22 mouse cellular contexts compared by ENCODE assay signal in genomic region chr6:54018038-54018437, GRCm38 (mm10). TPM values are rescaled to one million over a fixed set of nuclear protein-coding genes. Genes with fewer than 3 reads are reported as not detected.
DNase-seq lines count a peak whose midpoint lies in the region; ATAC-seq lines count a peak whose summit lies in the region.
"Had no signal": no experiment of that assay in that cellular context is flagged by ENCODE, and none has a peak within 500 bp of the region (broad histone marks: within the 10 kb centered on the region; RNA-seq: fewer than 3 reads in every experiment).

No protein-coding gene starts in this region.

- no peak overlapping the region for H3K9ac ChIP-seq in midbrain, embryonic 11.5 days (ENCODE audit: low read length)
- no peak overlapping the region for H3K9ac ChIP-seq in midbrain, embryonic 14.5 days (replicated peaks; ENCODE audit: low read length)
- H3K9ac ChIP-seq: embryonic facial prominence, embryonic 12.5 days; limb, embryonic 12.5 days; liver, embryonic 14.5 days; neural tube, embryonic 15.5 days had no signal

- 64% methylated on average over 2 of the region's 2 CpGs for WGBS in midbrain, embryonic 11.5 days
- WGBS in midbrain, embryonic 14.5 days = 67% methylated on average over 2 of the region's 2 CpGs

- no peaks in the 10 kb centered on the region for H3K4me1 ChIP-seq in midbrain, embryonic 11.5 days (ENCODE audit: control insufficient read depth, insufficient read depth, low read length)
- no peaks in the 10 kb centered on the region for H3K4me1 ChIP-seq in midbrain, embryonic 14.5 days (ENCODE audit: control insufficient read depth, insufficient read depth, low read length)
- H3K4me1 ChIP-seq: embryonic facial prominence, embryonic 12.5 days; limb, embryonic 12.5 days had no signal

- no peaks in the 10 kb centered on the region for H3K36me3 ChIP-seq in midbrain, embryonic 11.5 days (ENCODE audit: control insufficient read depth, insufficient read depth, low read length)
- H3K36me3 ChIP-seq in midbrain, embryonic 14.5 days (ENCODE audit: control insufficient read depth, insufficient read depth, low read length) = no peaks in the 10 kb centered on the region
- H3K36me3 ChIP-seq: embryonic facial prominence, embryonic 12.5 days; limb, embryonic 12.5 days; neural tube, embryonic 15.5 days had no signal

- H3K4me2 ChIP-seq in midbrain, embryonic 11.5 days = no peak overlapping the region
- H3K4me2 ChIP-seq in midbrain, embryonic 14.5 days (ENCODE audit: low read length) = no peak overlapping the region
- H3K4me2 ChIP-seq: embryonic facial prominence, embryonic 12.5 days; heart, embryonic 11.5 days; limb, embryonic 12.5 days; neural tube, embryonic 15.5 days had no signal

- peak; percentile 17 for DNase-seq in adrenal gland, adult 8-10 months
- DNase-seq in adrenal gland, postnatal 4 days (ENCODE audit: low spot score in 2 of 2) = no peak
- peak; percentile 2 for DNase-seq in midbrain, embryonic 11.5 days (ENCODE audit: low spot score, missing footprints)
- DNase-seq in midbrain, embryonic 14.5 days = no peak
- peak; percentile 32 to 53 for DNase-seq in kidney, postnatal 36 days
- no peak for DNase-seq in urinary bladder, postnatal 25 days (ENCODE audit: low spot score)
- no peak for DNase-seq in cerebellum, adult 18-20 months
- DNase-seq in layer of hippocampus, adult 18-20 months (ENCODE audit: low spot score in 2 of 2) = no peak
- DNase-seq: adrenal gland, postnatal 14 days; cerebellum, postnatal 10 days; gastrocnemius, postnatal 10 days had no signal

- H3K4me3 ChIP-seq in midbrain, embryonic 11.5 days (ENCODE audit: low read depth, low read length) = no peak overlapping the region
- H3K4me3 ChIP-seq in midbrain, embryonic 14.5 days (replicated peaks; ENCODE audit: low read depth, low read length) = no peak overlapping the region
- H3K4me3 ChIP-seq: embryonic facial prominence, embryonic 12.5 days; layer of hippocampus, adult 2 months; limb, embryonic 12.5 days; neural tube, embryonic 15.5 days had no signal

- ATAC-seq in midbrain, embryonic 11.5 days (ENCODE audit: low FRiP score) = no peak
- no peak for ATAC-seq in midbrain, embryonic 14.5 days (ENCODE audit: low FRiP score, low TSS enrichment)
- ATAC-seq: hindbrain, embryonic 16.5 days had no signal

- H3K27ac ChIP-seq in midbrain, embryonic 11.5 days (ENCODE audit: low read depth, low read length) = no peak overlapping the region
- H3K27ac ChIP-seq in midbrain, embryonic 14.5 days (replicated peaks; ENCODE audit: low read depth, low read length) = no peak overlapping the region
- H3K27ac ChIP-seq: embryonic facial prominence, embryonic 12.5 days; layer of hippocampus, adult 2 months; limb, embryonic 12.5 days; liver, embryonic 14.5 days; neural tube, embryonic 15.5 days had no signal

- H3K9me3 ChIP-seq in midbrain, embryonic 11.5 days (ENCODE audit: control insufficient read depth, low read length) = no peaks in the 10 kb centered on the region
- H3K9me3 ChIP-seq in midbrain, embryonic 14.5 days (ENCODE audit: control insufficient read depth, low read length) = no peaks in the 10 kb centered on the region
- H3K9me3 ChIP-seq: embryonic facial prominence, embryonic 12.5 days; limb, embryonic 12.5 days; neural tube, embryonic 15.5 days had no signal

- no peaks in the 10 kb centered on the region for H3K27me3 ChIP-seq in midbrain, embryonic 11.5 days (ENCODE audit: control insufficient read depth, insufficient read depth, low read length)
- no peaks in the 10 kb centered on the region for H3K27me3 ChIP-seq in midbrain, embryonic 14.5 days (ENCODE audit: control insufficient read depth, insufficient read depth, low read length)
- H3K27me3 ChIP-seq: embryonic facial prominence, embryonic 12.5 days; limb, embryonic 12.5 days had no signal

RNA-seq across cellular contexts. Expression of gene Chn2, which starts 21.3 kb away (rescaled TPM):
- total RNA-seq in adrenal gland, adult 8-10 months (2022) = 10 to 100 TPM in 2 of 4 experiments, 1 to 10 TPM in 2; 7.1 to 24.4 (median 16.6) TPM
- total RNA-seq in adrenal gland, postnatal 4 days (2021) = 10 to 100 TPM; 10.7 to 11.1 TPM
- 23.2 and 26.0 TPM in 2 replicates for polyA plus RNA-seq in midbrain, embryonic 11.5 days (2014; fragmentation: Nextera tagmentation; extraction: Ambion mirVana)
- polyA plus RNA-seq in midbrain, embryonic 14.5 days (2014; fragmentation: Nextera tagmentation; extraction: Ambion mirVana) = 32.4 and 40.6 TPM in 2 replicates
- total RNA-seq in layer of hippocampus, adult 18-20 months (2021) = 10 to 100 TPM; 17.8 to 22.4 TPM

RNA-seq across cellular contexts. Expression of gene Cpvl, which starts 39.6 kb away (rescaled TPM):
- total RNA-seq in adrenal gland, adult 8-10 months (2022) = not detected
- total RNA-seq in adrenal gland, postnatal 4 days (2021) = under 1 TPM; 0.25 to 0.34 TPM
- polyA plus RNA-seq in midbrain, embryonic 11.5 days (2014; fragmentation: Nextera tagmentation; extraction: Ambion mirVana) = 0.11 TPM in 1 of 2 replicates, not detected in the other
- polyA plus RNA-seq in midbrain, embryonic 14.5 days (2014; fragmentation: Nextera tagmentation; extraction: Ambion mirVana) = 0.18 TPM in 1 of 2 replicates, not detected in the other
- total RNA-seq in layer of hippocampus, adult 18-20 months (2021) = not detected
- total RNA-seq: adrenal gland, postnatal 14 days; gastrocnemius, postnatal 10 days; heart, postnatal 25 days; layer of hippocampus, adult 2 months; left cerebral cortex, adult 8-10 months; megakaryocyte-erythroid progenitor cell, adult 5-6 weeks had no signal
- polyA plus RNA-seq: embryonic facial prominence, embryonic 12.5 days; heart, embryonic 11.5 days; liver, embryonic 14.5 days; spleen, adult 2 months had no signal

Comparison
In these comparisons a context has a peak if more than half of its experiments do, and no peak if none do; other contexts are left out.
1. DNase-seq: peak in adrenal gland, adult 8-10 months (single experiment), midbrain, embryonic 11.5 days (single experiment) and kidney, postnatal 36 days (2 of 2); none in adrenal gland, postnatal 4 days (0 of 2), midbrain, embryonic 14.5 days (single experiment), urinary bladder, postnatal 25 days (single experiment), cerebellum, adult 18-20 months (0 of 2) and layer of hippocampus, adult 18-20 months (0 of 2).